1 mouse cellular context compared by ENCODE assay signal in the genomic region with DNA sequence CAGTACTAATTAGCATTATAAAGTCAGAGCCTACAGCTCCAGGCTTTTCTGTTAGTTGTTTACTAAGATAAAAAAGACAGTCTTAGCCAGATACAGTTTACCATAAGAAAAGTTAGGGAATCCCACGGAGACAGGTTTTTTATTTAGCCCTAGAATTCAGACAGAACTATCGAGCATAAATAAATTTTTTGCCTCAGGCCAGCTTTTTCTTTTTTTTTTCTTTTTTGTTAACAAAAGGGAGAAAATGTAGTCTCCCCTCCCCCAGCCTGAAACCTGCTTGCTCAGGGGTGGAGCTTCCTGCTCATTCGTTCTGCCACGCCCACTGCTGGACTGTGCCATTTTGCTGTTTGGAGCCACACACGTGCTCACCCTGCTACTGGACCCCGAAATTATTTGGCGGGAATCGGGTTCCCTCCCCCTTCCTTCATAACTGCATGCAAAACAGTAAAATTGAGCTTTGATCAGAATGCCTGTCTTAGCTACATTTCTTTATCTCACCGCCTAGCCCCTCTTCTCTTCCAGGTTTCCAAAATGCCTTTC. TPM values are rescaled to one million over a fixed set of nuclear protein-coding genes. Genes with fewer than 3 reads are reported as not detected.
"Had no signal": no experiment of that assay in that cellular context is flagged by ENCODE, and none has a peak within 500 bp of the region (broad histone marks: within the 10 kb centered on the region; RNA-seq: fewer than 3 reads in every experiment).

No protein-coding gene starts in this region.

RNA-seq across cellular contexts. Expression of a gene that starts 59.1 kb away (rescaled TPM):
- polyA plus RNA-seq: myocyte had no signal
